Mouse (Mus musculus) G1E (cell line): ENCODE results near the gene Olfr1480. TPM values are rescaled to one million over a fixed set of nuclear protein-coding genes. Genes with fewer than 3 reads are reported as not detected.

Experiments used
- ATAC-seq: 2 replicates; pipeline ENCODE4 v1.8.0; 2016; ENCODE audit warnings: mild to moderate bottlenecking; ENCODE audit not compliant: insufficient number of reproducible peaks, poor library complexity, low FRiP score, severe bottlenecking; ENCODE audit errors: extremely low read depth
- DNase-seq: peaks from one replicate; pipeline ENCODE4 v3.0.0; 2012; ENCODE audit warnings: low spot score
- H3K27me3 ChIP-seq: 2 replicates; pipeline ENCODE4 v1.6.1; 2012; ENCODE audit warnings: mild to moderate bottlenecking, low read length, inconsistent platforms; ENCODE audit not compliant: insufficient read depth
- H3K36me3 ChIP-seq: replicated peaks from 2 replicates; pipeline ENCODE3; 2012; ENCODE audit warnings: mild to moderate bottlenecking, inconsistent platforms
- H3K4me1 ChIP-seq: 2 replicates; pipeline ENCODE4 v1.6.1; 2012; ENCODE audit warnings: low read depth, low read length, inconsistent platforms, mixed read lengths; ENCODE audit not compliant: insufficient read depth
- H3K4me3 ChIP-seq: 2 replicates; pipeline ENCODE4 v1.5.1; 2012; ENCODE audit warnings: low read depth, mild to moderate bottlenecking, inconsistent platforms, low read length, moderate library complexity, mixed read lengths
- H3K9me3 ChIP-seq: replicated peaks from 2 replicates; pipeline ENCODE4 v1.6.1; 2012; ENCODE audit warnings: inconsistent platforms
- CTCF ChIP-seq: IDR thresholded peaks from 2 replicates; pipeline ENCODE4 v1.5.1; 2012; ENCODE audit warnings: low read depth, low read length, inconsistent platforms, mixed read lengths
- GATA1 ChIP-seq: IDR thresholded peaks from 2 replicates; pipeline ENCODE4 v1.6.1; 2012; ENCODE audit warnings: borderline replicate concordance, low read length, inconsistent platforms, mixed read lengths
- GATA2 ChIP-seq: IDR thresholded peaks from 2 replicates; pipeline ENCODE4 v1.6.1; 2012; ENCODE audit warnings: low read depth, low read length, inconsistent platforms, borderline replicate concordance
- POLR2AphosphoS5 ChIP-seq: IDR thresholded peaks from 2 replicates; pipeline ENCODE4 v1.6.1; 2012; ENCODE audit warnings: low read depth, low read length, inconsistent platforms; ENCODE audit not compliant: insufficient replicate concordance
- TAL1 ChIP-seq: conservative IDR thresholded peaks from 2 replicates; pipeline ENCODE4 v1.6.1; 2012; ENCODE audit warnings: low read depth, low read length, inconsistent platforms, mixed read lengths
- polyA plus RNA-seq: library from polyadenylated mRNA; stranded (reverse); fragments of >175 nt; gene quantifications from 2 replicates; pipeline ENCODE4 v1.2.3, GENCODE M21; 2012
- total RNA-seq, 2 experiments: library from RNA; stranded (forward) in 1 of 2; stranded (reverse) in 1 of 2; fragments of 200-1000 nt in 1 of 2; fragments of >200 nt in 1 of 2; fragmentation: Nextera tagmentation in 1 of 2; gene quantifications; 2 replicates each; pipeline ENCODE4 v1.2.3; 2014 to 2017

Gene Olfr1480
- total RNA-seq (2014; fragmentation: Nextera tagmentation) (not detected in 2 replicates), total RNA-seq (2017) (0.23 TPM in 1 of 2 replicates, not detected in the other), polyA plus RNA-seq (not detected in 2 replicates)

DNA sequence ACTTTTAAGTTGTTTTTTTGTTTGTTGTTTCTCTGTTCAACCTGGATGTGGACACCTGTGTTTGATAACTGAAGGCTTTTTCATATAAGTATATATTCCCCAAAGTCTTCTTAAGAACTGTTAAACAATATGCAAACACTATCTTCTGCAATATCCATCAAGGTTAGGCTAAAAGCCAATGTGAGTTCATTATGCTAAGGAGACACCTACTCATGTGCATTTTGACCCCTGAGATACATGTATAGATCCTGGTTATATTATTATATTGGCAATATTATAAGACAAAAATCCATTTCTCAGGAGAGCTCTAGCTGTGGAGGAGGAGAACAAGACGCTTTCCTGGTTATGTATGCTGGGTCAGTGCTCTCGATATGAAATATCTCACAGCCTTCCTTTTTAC lies at the start of gene Olfr1480:
TSS of gene Olfr1480 (plus strand) at position 301 of the 400 bp plus-strand sequence.
- no peaks in the 10 kb centered on the region for H3K9me3 ChIP-seq
- no peaks in the 10 kb centered on the region for H3K36me3 ChIP-seq
- DNase-seq (no peak), ATAC-seq (no peak)
- no peak within 1 kb of the TSS for H3K4me3 ChIP-seq
- no peaks in the 10 kb centered on the region for H3K4me1 ChIP-seq
- TF ChIP-seq CTCF (no peak), POLR2AphosphoS5 (no peak), GATA1 (no peak), GATA2 (no peak), TAL1 (no peak)
- no peaks in the 10 kb centered on the region for H3K27me3 ChIP-seq

GRCm38 (mm10) chr19:13480096-13480495 lies 47.6 kb upstream of the Olfr1480 start, which contains the start of gene Olfr1475:
Olfr1475 (minus strand) TSS chr19:13480196.
- Histone ChIP-seq H3K4me1 (no peaks in the 10 kb centered on the region), H3K36me3 (no peaks in the 10 kb centered on the region), H3K9me3 (no peaks in the 10 kb centered on the region), H3K4me3 (no peak within 1 kb of the TSS), H3K27me3 (no peaks in the 10 kb centered on the region)
- no peak for ATAC-seq
- DNase-seq = no peak
- no peak for TF ChIP-seq CTCF
- no peak for TF ChIP-seq POLR2AphosphoS5
- no peak for TF ChIP-seq TAL1
- no peak for TF ChIP-seq GATA2
- no peak for TF ChIP-seq GATA1

DNA sequence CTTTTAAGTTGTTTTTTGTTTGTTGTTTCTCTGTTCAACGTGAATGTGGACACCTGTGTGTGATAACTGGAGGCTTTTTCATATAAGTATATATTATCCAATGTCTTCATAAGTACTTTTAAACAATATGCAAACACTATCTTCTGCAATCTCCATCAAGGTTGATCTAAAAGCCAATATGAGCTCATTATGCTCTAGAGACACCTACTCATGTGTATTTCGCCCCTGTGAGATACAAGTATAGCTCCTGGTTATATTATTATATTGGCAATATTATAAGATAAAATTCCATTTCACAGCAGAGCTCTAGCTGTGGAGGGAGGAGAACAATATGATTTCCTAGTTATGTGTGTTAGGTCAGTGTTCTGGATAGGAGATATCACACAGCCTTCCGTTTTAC lies 27.5 kb upstream of the Olfr1480 start, which contains the start of gene Olfr1477:
TSS of gene Olfr1477 (plus strand) at position 301 of the 400 bp plus-strand sequence.
- no peak for DNase-seq
- no peaks in the 10 kb centered on the region for H3K36me3 ChIP-seq
- H3K4me3 ChIP-seq = no peak within 1 kb of the TSS
- no peak for ATAC-seq
- TF ChIP-seq GATA1 (no peak), POLR2AphosphoS5 (no peak), CTCF (no peak), GATA2 (no peak), TAL1 (no peak)
- no peaks in the 10 kb centered on the region for H3K27me3 ChIP-seq
- no peaks in the 10 kb centered on the region for H3K4me1 ChIP-seq
- H3K9me3 ChIP-seq = no peaks in the 10 kb centered on the region

Other genes with a start within 250 kb of the Olfr1480 start
- gene Olfr1465, start 212.4 kb upstream of the Olfr1480 start, total RNA-seq (2014; fragmentation: Nextera tagmentation) = not detected in 2 replicates
- gene Olfr1465, start 212.4 kb upstream of the Olfr1480 start, total RNA-seq (2017) = 0.12 and 0.22 TPM in 2 replicates
- not detected in 2 replicates for gene Olfr1465, start 212.4 kb upstream of the Olfr1480 start, polyA plus RNA-seq
- not detected in 2 replicates for gene Olfr1466, start 189.1 kb upstream of the Olfr1480 start, total RNA-seq (2014; fragmentation: Nextera tagmentation)
- gene Olfr1466, start 189.1 kb upstream of the Olfr1480 start, total RNA-seq (2017) = 0.33 TPM in 1 of 2 replicates, not detected in the other
- gene Olfr1466, start 189.1 kb upstream of the Olfr1480 start, polyA plus RNA-seq = not detected in 2 replicates
- not detected in 2 replicates for gene Olfr1467, start 165.7 kb upstream of the Olfr1480 start, total RNA-seq (2014; fragmentation: Nextera tagmentation)
- gene Olfr1467, start 165.7 kb upstream of the Olfr1480 start, total RNA-seq (2017) = 0.05 and 0.06 TPM in 2 replicates
- gene Olfr1467, start 165.7 kb upstream of the Olfr1480 start, polyA plus RNA-seq = not detected in 2 replicates
- gene Olfr1469, start 120.1 kb upstream of the Olfr1480 start, total RNA-seq (2014; fragmentation: Nextera tagmentation) = not detected in 2 replicates
- 0.16 and 0.17 TPM in 2 replicates for gene Olfr1469, start 120.1 kb upstream of the Olfr1480 start, total RNA-seq (2017)
- not detected in 2 replicates for gene Olfr1469, start 120.1 kb upstream of the Olfr1480 start, polyA plus RNA-seq
- not detected in 2 replicates for gene Olfr1471, start 84.5 kb upstream of the Olfr1480 start, total RNA-seq (2014; fragmentation: Nextera tagmentation)
- 0.23 and 0.33 TPM in 2 replicates for gene Olfr1471, start 84.5 kb upstream of the Olfr1480 start, total RNA-seq (2017)
- gene Olfr1471, start 84.5 kb upstream of the Olfr1480 start, polyA plus RNA-seq = not detected in 2 replicates
- not detected in 2 replicates for gene Olfr1472, start 71.8 kb upstream of the Olfr1480 start, total RNA-seq (2014; fragmentation: Nextera tagmentation)
- not detected in 2 replicates for gene Olfr1472, start 71.8 kb upstream of the Olfr1480 start, total RNA-seq (2017)
- gene Olfr1472, start 71.8 kb upstream of the Olfr1480 start, polyA plus RNA-seq = not detected in 2 replicates
- gene Olfr1474, start 58.3 kb upstream of the Olfr1480 start, total RNA-seq (2014; fragmentation: Nextera tagmentation) = not detected in 2 replicates
- gene Olfr1474, start 58.3 kb upstream of the Olfr1480 start, total RNA-seq (2017) = 1.1 TPM in 1 of 2 replicates, not detected in the other
- not detected in 2 replicates for gene Olfr1474, start 58.3 kb upstream of the Olfr1480 start, polyA plus RNA-seq
- gene Olfr1475, start 47.7 kb upstream of the Olfr1480 start, total RNA-seq (2014; fragmentation: Nextera tagmentation) = not detected in 2 replicates
- 0.12 and 0.22 TPM in 2 replicates for gene Olfr1475, start 47.7 kb upstream of the Olfr1480 start, total RNA-seq (2017)
- gene Olfr1475, start 47.7 kb upstream of the Olfr1480 start, polyA plus RNA-seq = not detected in 2 replicates
- not detected in 2 replicates for gene Olfr1477, start 27.4 kb upstream of the Olfr1480 start, total RNA-seq (2014; fragmentation: Nextera tagmentation)
- 0.12 TPM in 1 of 2 replicates, not detected in the other for gene Olfr1477, start 27.4 kb upstream of the Olfr1480 start, total RNA-seq (2017)
- gene Olfr1477, start 27.4 kb upstream of the Olfr1480 start, polyA plus RNA-seq = not detected in 2 replicates
- not detected in 2 replicates for gene Olfr1484, start 55.6 kb downstream of the Olfr1480 start, total RNA-seq (2014; fragmentation: Nextera tagmentation)
- gene Olfr1484, start 55.6 kb downstream of the Olfr1480 start, total RNA-seq (2017) = 0.06 and 0.76 TPM in 2 replicates
- gene Olfr1484, start 55.6 kb downstream of the Olfr1480 start, polyA plus RNA-seq = not detected in 2 replicates
- gene Olfr1487, start 89.5 kb downstream of the Olfr1480 start, total RNA-seq (2014; fragmentation: Nextera tagmentation) = not detected in 2 replicates
- 0.05 and 0.12 TPM in 2 replicates for gene Olfr1487, start 89.5 kb downstream of the Olfr1480 start, total RNA-seq (2017)
- gene Olfr1487, start 89.5 kb downstream of the Olfr1480 start, polyA plus RNA-seq = not detected in 2 replicates
- not detected in 2 replicates for gene Olfr1489, start 103.7 kb downstream of the Olfr1480 start, total RNA-seq (2014; fragmentation: Nextera tagmentation)
- 0.12 and 0.44 TPM in 2 replicates for gene Olfr1489, start 103.7 kb downstream of the Olfr1480 start, total RNA-seq (2017)
- gene Olfr1489, start 103.7 kb downstream of the Olfr1480 start, polyA plus RNA-seq = not detected in 2 replicates
- gene Olfr1490, start 123.2 kb downstream of the Olfr1480 start, total RNA-seq (2014; fragmentation: Nextera tagmentation) = not detected in 2 replicates
- 0.06 TPM in 1 of 2 replicates, not detected in the other for gene Olfr1490, start 123.2 kb downstream of the Olfr1480 start, total RNA-seq (2017)
- not detected in 2 replicates for gene Olfr1490, start 123.2 kb downstream of the Olfr1480 start, polyA plus RNA-seq
- not detected in 2 replicates for gene Olfr1491, start 169.4 kb downstream of the Olfr1480 start, total RNA-seq (2014; fragmentation: Nextera tagmentation)
- 0.11 and 0.12 TPM in 2 replicates for gene Olfr1491, start 169.4 kb downstream of the Olfr1480 start, total RNA-seq (2017)
- not detected in 2 replicates for gene Olfr1491, start 169.4 kb downstream of the Olfr1480 start, polyA plus RNA-seq
- not detected in 2 replicates for gene Olfr1493-ps1, start 195.4 kb downstream of the Olfr1480 start, total RNA-seq (2014; fragmentation: Nextera tagmentation)
- gene Olfr1493-ps1, start 195.4 kb downstream of the Olfr1480 start, total RNA-seq (2017) = 0.11 TPM in 1 of 2 replicates, not detected in the other
- not detected in 2 replicates for gene Olfr1493-ps1, start 195.4 kb downstream of the Olfr1480 start, polyA plus RNA-seq
- not detected in 2 replicates for gene Olfr1494, start 211.8 kb downstream of the Olfr1480 start, total RNA-seq (2014; fragmentation: Nextera tagmentation)
- 0.05 and 0.12 TPM in 2 replicates for gene Olfr1494, start 211.8 kb downstream of the Olfr1480 start, total RNA-seq (2017)
- not detected in 2 replicates for gene Olfr1494, start 211.8 kb downstream of the Olfr1480 start, polyA plus RNA-seq
- not detected in 2 replicates for gene Olfr1495, start 236.7 kb downstream of the Olfr1480 start, total RNA-seq (2014; fragmentation: Nextera tagmentation)
- gene Olfr1495, start 236.7 kb downstream of the Olfr1480 start, total RNA-seq (2017) = not detected in 2 replicates
- gene Olfr1495, start 236.7 kb downstream of the Olfr1480 start, polyA plus RNA-seq = not detected in 2 replicates
- gene Olfr1496, start 250.0 kb downstream of the Olfr1480 start, total RNA-seq (2014; fragmentation: Nextera tagmentation) = not detected in 2 replicates
- 0.27 and 0.29 TPM in 2 replicates for gene Olfr1496, start 250.0 kb downstream of the Olfr1480 start, total RNA-seq (2017)
- not detected in 2 replicates for gene Olfr1496, start 250.0 kb downstream of the Olfr1480 start, polyA plus RNA-seq